15 mouse cellular contexts compared by ENCODE assay signal in genomic region chr7:16819794-16820193, GRCm38 (mm10). TPM values are rescaled to one million over a fixed set of nuclear protein-coding genes. Genes with fewer than 3 reads are reported as not detected.
DNase-seq lines count a peak whose midpoint lies in the region; ATAC-seq lines count a peak whose summit lies in the region.
"Had no signal": no experiment of that assay in that cellular context is flagged by ENCODE, and none has a peak within 500 bp of the region (broad histone marks: within the 10 kb centered on the region; RNA-seq: fewer than 3 reads in every experiment).

No protein-coding gene starts in this region.

- H3K9ac ChIP-seq in heart, embryonic 13.5 days, result peak overlapping the region; percentile 28; the same call in 1 of the 2 replicates
- H3K9ac ChIP-seq in neural tube, embryonic 12.5 days, result 0 out of 2 replicates have a peak overlapping the region, but pooled peaks have one; percentile 14
- peak overlapping the region; percentile 49 for H3K9ac ChIP-seq in liver, embryonic 12.5 days
- no peak overlapping the region; the same call in 1 of the 2 replicates for H3K9ac ChIP-seq in neural tube, embryonic 15.5 days (replicated peaks)
- H3K9ac ChIP-seq: heart, embryonic 15.5 days; limb, embryonic 15.5 days had no signal

- no peak overlapping the region for H3K27ac ChIP-seq in heart, embryonic 13.5 days (replicated peaks)
- H3K27ac ChIP-seq in neural tube, embryonic 12.5 days, result no peak overlapping the region
- peak overlapping the region; percentile 79 for H3K27ac ChIP-seq in liver, embryonic 12.5 days
- H3K27ac ChIP-seq in neural tube, embryonic 15.5 days (replicated peaks), result 0 out of 2 replicates have a peak overlapping the region, but pooled peaks have one; percentile 23
- H3K27ac ChIP-seq: heart, embryonic 15.5 days; limb, embryonic 15.5 days had no signal

- DNase-seq in heart, postnatal 25 days (ENCODE audit: low spot score), result no peak
- DNase-seq in neural tube, embryonic 10.5 days (ENCODE audit: extremely low spot score, low spot score), result no peak
- no peak for DNase-seq in kidney, adult 8-10 months
- DNase-seq in frontal cortex, postnatal 10 days (ENCODE audit: low spot score in 2 of 2), result no peak
- DNase-seq: adrenal gland, postnatal 14 days; cerebellum, adult 11-12 months; kidney, adult 11 months; thymus, postnatal 25 days had no signal

- H3K4me2 ChIP-seq in heart, embryonic 13.5 days, result peak overlapping the region; percentile 1; the same call in 1 of the 2 replicates
- H3K4me2 ChIP-seq in neural tube, embryonic 12.5 days (replicated peaks), result no peak overlapping the region
- peak overlapping the region; percentile 95 for H3K4me2 ChIP-seq in liver, embryonic 12.5 days
- peak overlapping the region; percentile 29 for H3K4me2 ChIP-seq in neural tube, embryonic 15.5 days
- H3K4me2 ChIP-seq: heart, embryonic 15.5 days; limb, embryonic 15.5 days had no signal

- H3K9me3 ChIP-seq in heart, embryonic 13.5 days, result no peaks in the 10 kb centered on the region
- no peaks in the 10 kb centered on the region for H3K9me3 ChIP-seq in neural tube, embryonic 12.5 days
- H3K9me3 ChIP-seq in liver, embryonic 12.5 days (replicated peaks), result no peaks in the 10 kb centered on the region
- H3K9me3 ChIP-seq in neural tube, embryonic 15.5 days (replicated peaks), result no peaks in the 10 kb centered on the region
- H3K9me3 ChIP-seq: heart, embryonic 15.5 days; limb, embryonic 15.5 days had no signal

- 31% methylated on average over 5 of the region's 5 CpGs for WGBS in heart, embryonic 13.5 days
- WGBS in neural tube, embryonic 12.5 days, result 81% methylated on average over 5 of the region's 5 CpGs
- WGBS in liver, embryonic 12.5 days (ENCODE audit: insufficient replicate concordance), result 20% methylated on average over 5 of the region's 5 CpGs
- 71% methylated on average over 5 of the region's 5 CpGs for WGBS in neural tube, embryonic 15.5 days

- no peak for ATAC-seq in heart, embryonic 13.5 days (ENCODE audit: extremely low read depth, insufficient number of reproducible peaks, low FRiP score, low TSS enrichment)
- ATAC-seq in neural tube, embryonic 12.5 days (ENCODE audit: low FRiP score, low read depth), result no peak
- ATAC-seq in liver, embryonic 12.5 days, result peak; percentile 84
- no peak for ATAC-seq in neural tube, embryonic 15.5 days (ENCODE audit: low FRiP score)

- peaks cover 24% of the 10 kb centered on the region for H3K36me3 ChIP-seq in heart, embryonic 13.5 days
- H3K36me3 ChIP-seq in neural tube, embryonic 12.5 days, result peaks cover 22% of the 10 kb centered on the region
- H3K36me3 ChIP-seq in liver, embryonic 12.5 days, result peaks cover 41% of the 10 kb centered on the region
- peaks cover 21% of the 10 kb centered on the region for H3K36me3 ChIP-seq in neural tube, embryonic 15.5 days

- H3K27me3 ChIP-seq in heart, embryonic 13.5 days (replicated peaks), result no peaks in the 10 kb centered on the region
- H3K27me3 ChIP-seq in neural tube, embryonic 12.5 days (replicated peaks), result no peaks in the 10 kb centered on the region
- no peaks in the 10 kb centered on the region for H3K27me3 ChIP-seq in liver, embryonic 12.5 days (replicated peaks)
- H3K27me3 ChIP-seq in neural tube, embryonic 15.5 days (replicated peaks), result no peaks in the 10 kb centered on the region
- H3K27me3 ChIP-seq: CH12.LX; heart, embryonic 15.5 days; limb, embryonic 15.5 days had no signal

- intact Hi-C loops in heart, postnatal 25 days (cut with DNase I), result no loop called here

- H3K4me1 ChIP-seq in heart, embryonic 13.5 days, result peaks cover 86% of the 10 kb centered on the region
- peaks cover 56% of the 10 kb centered on the region for H3K4me1 ChIP-seq in neural tube, embryonic 12.5 days
- peaks cover 76% of the 10 kb centered on the region for H3K4me1 ChIP-seq in liver, embryonic 12.5 days
- peaks cover 74% of the 10 kb centered on the region for H3K4me1 ChIP-seq in neural tube, embryonic 15.5 days

- no peak overlapping the region for H3K4me3 ChIP-seq in heart, embryonic 13.5 days
- no peak overlapping the region for H3K4me3 ChIP-seq in neural tube, embryonic 12.5 days
- peak overlapping the region; percentile 27 for H3K4me3 ChIP-seq in liver, embryonic 12.5 days
- H3K4me3 ChIP-seq in neural tube, embryonic 15.5 days (replicated peaks), result no peak overlapping the region
- H3K4me3 ChIP-seq: heart, embryonic 15.5 days; limb, embryonic 15.5 days had no signal

RNA-seq across cellular contexts. Expression of gene Fkrp, which starts 3.3 kb away (rescaled TPM):
- 31.9 and 33.3 TPM in 2 replicates for polyA plus RNA-seq in heart, embryonic 13.5 days (2015; fragmentation: Nextera tagmentation; extraction: Ambion mirVana)
- total RNA-seq in heart, postnatal 25 days (2021), result 10 to 100 TPM; 46.2 to 48.0 TPM
- polyA plus RNA-seq in neural tube, embryonic 12.5 days (2016; fragmentation: Nextera tagmentation; extraction: Ambion mirVana), result 35.7 and 36.2 TPM in 2 replicates
- 14.9 and 16.0 TPM in 2 replicates for polyA plus RNA-seq in liver, embryonic 12.5 days (2016; fragmentation: Nextera tagmentation; extraction: Ambion mirVana)
- 48.4 and 50.4 TPM in 2 replicates for polyA plus RNA-seq in neural tube, embryonic 15.5 days (2015; fragmentation: Nextera tagmentation; extraction: Ambion mirVana)

RNA-seq across cellular contexts. Expression of gene Strn4, which starts 4.1 kb away (rescaled TPM):
- 81.1 and 82.5 TPM in 2 replicates for polyA plus RNA-seq in heart, embryonic 13.5 days (2015; fragmentation: Nextera tagmentation; extraction: Ambion mirVana)
- total RNA-seq in heart, postnatal 25 days (2021), result 10 to 100 TPM; 54.8 to 65.5 TPM
- 170 and 172 TPM in 2 replicates for polyA plus RNA-seq in neural tube, embryonic 12.5 days (2016; fragmentation: Nextera tagmentation; extraction: Ambion mirVana)
- 61.3 and 63.2 TPM in 2 replicates for polyA plus RNA-seq in liver, embryonic 12.5 days (2016; fragmentation: Nextera tagmentation; extraction: Ambion mirVana)
- polyA plus RNA-seq in neural tube, embryonic 15.5 days (2015; fragmentation: Nextera tagmentation; extraction: Ambion mirVana), result 139 and 156 TPM in 2 replicates

RNA-seq across cellular contexts. Expression of gene Prkd2, which starts 22.9 kb away (rescaled TPM):
- 9.6 and 11.1 TPM in 2 replicates for polyA plus RNA-seq in heart, embryonic 13.5 days (2015; fragmentation: Nextera tagmentation; extraction: Ambion mirVana)
- 10 to 100 TPM; 18.0 to 22.9 TPM for total RNA-seq in heart, postnatal 25 days (2021)
- polyA plus RNA-seq in neural tube, embryonic 12.5 days (2016; fragmentation: Nextera tagmentation; extraction: Ambion mirVana), result 9.5 and 10.4 TPM in 2 replicates
- 4.4 and 4.7 TPM in 2 replicates for polyA plus RNA-seq in liver, embryonic 12.5 days (2016; fragmentation: Nextera tagmentation; extraction: Ambion mirVana)
- 5.0 and 8.4 TPM in 2 replicates for polyA plus RNA-seq in neural tube, embryonic 15.5 days (2015; fragmentation: Nextera tagmentation; extraction: Ambion mirVana)

RNA-seq across cellular contexts. Expression of gene Slc1a5, which starts 38.7 kb away (rescaled TPM):
- polyA plus RNA-seq in heart, embryonic 13.5 days (2015; fragmentation: Nextera tagmentation; extraction: Ambion mirVana), result 35.2 and 37.8 TPM in 2 replicates
- total RNA-seq in heart, postnatal 25 days (2021), result 10 to 100 TPM; 18.5 to 22.8 TPM
- 17.8 and 18.9 TPM in 2 replicates for polyA plus RNA-seq in neural tube, embryonic 12.5 days (2016; fragmentation: Nextera tagmentation; extraction: Ambion mirVana)
- 127 and 128 TPM in 2 replicates for polyA plus RNA-seq in liver, embryonic 12.5 days (2016; fragmentation: Nextera tagmentation; extraction: Ambion mirVana)
- 8.7 and 20.5 TPM in 2 replicates for polyA plus RNA-seq in neural tube, embryonic 15.5 days (2015; fragmentation: Nextera tagmentation; extraction: Ambion mirVana)

RNA-seq across cellular contexts. Expression of gene Dact3, which starts 55.3 kb away (rescaled TPM):
- polyA plus RNA-seq in heart, embryonic 13.5 days (2015; fragmentation: Nextera tagmentation; extraction: Ambion mirVana), result 4.6 and 4.7 TPM in 2 replicates
- total RNA-seq in heart, postnatal 25 days (2021), result 10 to 100 TPM; 15.2 to 17.4 TPM
- 9.0 and 10.2 TPM in 2 replicates for polyA plus RNA-seq in neural tube, embryonic 12.5 days (2016; fragmentation: Nextera tagmentation; extraction: Ambion mirVana)
- 1.5 TPM in 2 replicates for polyA plus RNA-seq in liver, embryonic 12.5 days (2016; fragmentation: Nextera tagmentation; extraction: Ambion mirVana)
- 3.7 and 4.8 TPM in 2 replicates for polyA plus RNA-seq in neural tube, embryonic 15.5 days (2015; fragmentation: Nextera tagmentation; extraction: Ambion mirVana)

Comparison
In these comparisons a context has a peak if more than half of its experiments do, and no peak if none do; other contexts are left out.
1. H3K27ac ChIP-seq: peak in liver, embryonic 12.5 days (single experiment) and neural tube, embryonic 15.5 days (single experiment); none in heart, embryonic 13.5 days (single experiment) and neural tube, embryonic 12.5 days (single experiment).